Mouse (Mus musculus): ENCODE data around the gene Reg4.

Gene Reg4

GRCm38 (mm10) chr3:98221856-98222255 is at the start of gene Reg4:
Reg4 (plus strand) TSS chr3:98222156.
- DNase-seq (ENCODE audit: low spot score in 2 of 2), result no peak

- peak; percentile 20 to 53 for DNase-seq (ENCODE audit: low spot score in 2 of 2)
Measured at GRCm38 (mm10) chr3:98178340-98178739, 43.6 kb upstream of the Reg4 start.

GRCm38 (mm10) chr3:98180805-98181204 is 41.2 kb upstream of the Reg4 start:
- DNase-seq (ENCODE audit: low spot score in 2 of 2), result peak in 1 of 2 experiments; percentile 52

GRCm38 (mm10) chr3:98185163-98185714 is 36.7 kb upstream of the Reg4 start:
- no peak for DNase-seq (ENCODE audit: low spot score in 2 of 2)

GRCm38 (mm10) chr3:98187777-98188176 is 34.2 kb upstream of the Reg4 start:
- no peak for DNase-seq (ENCODE audit: low spot score in 2 of 2)

- DNase-seq (ENCODE audit: low spot score in 2 of 2), result no peak
Measured at GRCm38 (mm10) chr3:98197711-98198532, 24.0 kb upstream of the Reg4 start.

GRCm38 (mm10) chr3:98199747-98200146 is 22.2 kb upstream of the Reg4 start:
- DNase-seq (ENCODE audit: low spot score in 2 of 2), result no peak

- DNase-seq (ENCODE audit: low spot score in 2 of 2), result no peak
Measured at GRCm38 (mm10) chr3:98203282-98203681, 18.7 kb upstream of the Reg4 start.

- no peak for DNase-seq (ENCODE audit: low spot score in 2 of 2)
Measured at GRCm38 (mm10) chr3:98206977-98207376, 15.0 kb upstream of the Reg4 start.

- DNase-seq (ENCODE audit: low spot score in 2 of 2), result no peak
Measured at GRCm38 (mm10) chr3:98209161-98209560, 12.8 kb upstream of the Reg4 start.

- DNase-seq (ENCODE audit: low spot score in 2 of 2), result no peak
Measured at GRCm38 (mm10) chr3:98210860-98211259, 11.1 kb upstream of the Reg4 start.

- peak; percentile 59 to 82 for DNase-seq (ENCODE audit: low spot score in 2 of 2)
Measured at GRCm38 (mm10) chr3:98211301-98212081, 10.5 kb upstream of the Reg4 start.

- no peak for DNase-seq (ENCODE audit: low spot score in 2 of 2)
Measured at GRCm38 (mm10) chr3:98216296-98216695, 5.7 kb upstream of the Reg4 start.

GRCm38 (mm10) chr3:98223263-98223662 is 1.3 kb downstream of the Reg4 start:
- no peak for DNase-seq (ENCODE audit: low spot score in 2 of 2)

- DNase-seq (ENCODE audit: low spot score in 2 of 2), result peak; percentile 42 to 77
Measured at GRCm38 (mm10) chr3:98223783-98224580, 2.0 kb downstream of the Reg4 start.

- no peak for DNase-seq (ENCODE audit: low spot score in 2 of 2)
Measured at GRCm38 (mm10) chr3:98224975-98225374, 3.0 kb downstream of the Reg4 start.

- DNase-seq (ENCODE audit: low spot score in 2 of 2), result no peak
Measured at GRCm38 (mm10) chr3:98225746-98226145, 3.8 kb downstream of the Reg4 start.

- DNase-seq (ENCODE audit: low spot score in 2 of 2), result peak in 1 of 2 experiments; percentile 84
Measured at GRCm38 (mm10) chr3:98226988-98227610, 5.1 kb downstream of the Reg4 start.

- DNase-seq (ENCODE audit: low spot score in 2 of 2), result no peak
Measured at GRCm38 (mm10) chr3:98227763-98228162, 5.8 kb downstream of the Reg4 start.

- DNase-seq (ENCODE audit: low spot score in 2 of 2), result no peak
Measured at GRCm38 (mm10) chr3:98229943-98230342, 8.0 kb downstream of the Reg4 start.

GRCm38 (mm10) chr3:98233504-98233903 is 11.5 kb downstream of the Reg4 start:
- DNase-seq (ENCODE audit: low spot score in 2 of 2), result no peak
